Mouse (Mus musculus) macrophage (primary cell): ENCODE measurements around the gene Cd244a. TPM values are rescaled to one million over a fixed set of nuclear protein-coding genes. Genes with fewer than 3 reads are reported as not detected.

Experiments
- H3K27ac ChIP-seq: fragments of 350-480 bp; formaldehyde crosslinking; 2 replicates; pipeline ENCODE4 v1.9.0; 2021
- H3K36me3 ChIP-seq: fragments of 350-480 bp; formaldehyde crosslinking; 2 replicates; pipeline ENCODE4 v1.9.0; 2021; ENCODE audit errors: inconsistent target
- H3K4me3 ChIP-seq: fragments of 350-480 bp; formaldehyde crosslinking; 2 replicates; pipeline ENCODE4 v1.9.0; 2021; ENCODE audit errors: inconsistent target
- H3K79me2 ChIP-seq: fragments of 350-480 bp; formaldehyde crosslinking; 2 replicates; pipeline ENCODE4 v1.9.0; 2021; ENCODE audit errors: inconsistent target
- whole genome bisulfite sequencing: methylation state at CpG from one replicate; pipeline ENCODE4 v1.1.7; 2026; ENCODE audit warnings: inconsistent platforms; ENCODE audit not compliant: missing documents; 5-methylcytosine and 5-hydroxymethylcytosine counted together
- polyA plus RNA-seq: library from polyadenylated mRNA; stranded (reverse); fragments of 250-400 nt; gene quantifications from 3 replicates; pipeline ENCODE4 v1.2.4, GENCODE M21; 2018; ENCODE audit warnings: inconsistent platforms
- total RNA-seq, 78 experiments: library from RNA; depleted of rRNA; stranded (reverse); fragments of 250-400 nt; gene quantifications; 1 replicate in 9 of 78; 2 replicates in 24 of 78; 3 replicates in 43 of 78; 4 replicates in 2 of 78; pipeline ENCODE4 v1.2.4; 2018; ENCODE audit warnings: inconsistent platforms in 56 of 78

Cd244a gene
- total RNA-seq (2018; cell fraction: chromatin; rRNA removed) = 10 to 100 TPM in 14 of 26 experiments, 1 to 10 TPM in 12; 3.1 to 28.0 (median 11.2) TPM
- total RNA-seq (2018; cell fraction: cytosol; rRNA removed) = 1 to 10 TPM; 1.7 to 6.0 (median 3.1) TPM
- 10 to 100 TPM in 18 of 26 experiments, 1 to 10 TPM in 8; 4.2 to 27.9 (median 11.0) TPM for total RNA-seq (2018; cell fraction: nucleus; rRNA removed)
- polyA plus RNA-seq = 2.6 to 6.3 TPM (median 2.7 TPM) in 3 replicates

GRCm38 (mm10) chr1:171558898-171559297 lies at the start of gene Cd244a:
Cd244a (plus strand) TSS chr1:171559193.
- Histone ChIP-seq H3K27ac (peak within 1 kb of the TSS; percentile 89), H3K4me3 (no peak within 1 kb of the TSS)
- 0% methylated on average over 4 of the region's 4 CpGs for WGBS

GRCm38 (mm10) chr1:171513234-171513633 lies 45.8 kb upstream of the Cd244a start:
- no peaks in the 10 kb centered on the region for H3K79me2 ChIP-seq
- no peaks in the 10 kb centered on the region for H3K36me3 ChIP-seq
- H3K27ac ChIP-seq = no peak overlapping the region
- H3K4me3 ChIP-seq = no peak overlapping the region
- WGBS = 95% methylated on average over 2 of the region's 2 CpGs

More at GRCm38 (mm10) chr1:171558898-171559297, at the start of gene Cd244a:
- Histone ChIP-seq H3K36me3 (no peaks in the 10 kb centered on the region), H3K79me2 (no peaks in the 10 kb centered on the region)

GRCm38 (mm10) chr1:171513760-171514159 lies 45.2 kb upstream of the Cd244a start:
- WGBS = 100% methylated on average over 1 of the region's 1 CpGs
- H3K79me2 ChIP-seq = no peaks in the 10 kb centered on the region
- no peak overlapping the region for H3K4me3 ChIP-seq
- H3K27ac ChIP-seq = no peak overlapping the region
- H3K36me3 ChIP-seq = no peaks in the 10 kb centered on the region

GRCm38 (mm10) chr1:171515039-171515438 lies 44.0 kb upstream of the Cd244a start:
- 43% methylated on average over 1 of the region's 1 CpGs for WGBS
- Histone ChIP-seq H3K36me3 (no peaks in the 10 kb centered on the region), H3K4me3 (no peak overlapping the region), H3K27ac (no peak overlapping the region), H3K79me2 (no peaks in the 10 kb centered on the region)

GRCm38 (mm10) chr1:171515557-171515956 lies 43.4 kb upstream of the Cd244a start:
- 98% methylated on average over 4 of the region's 4 CpGs for WGBS
- no peaks in the 10 kb centered on the region for H3K79me2 ChIP-seq
- no peak overlapping the region for H3K27ac ChIP-seq
- H3K4me3 ChIP-seq = no peak overlapping the region
- no peaks in the 10 kb centered on the region for H3K36me3 ChIP-seq

- WGBS = 97% methylated on average over 4 of the region's 4 CpGs
- no peaks in the 10 kb centered on the region for H3K79me2 ChIP-seq
These were observed 27.6 kb upstream of the Cd244a start for GRCm38 (mm10) chr1:171531367-171531766.

GRCm38 (mm10) chr1:171532830-171533229 lies 26.2 kb upstream of the Cd244a start:
- WGBS = 68% methylated on average over 2 of the region's 2 CpGs
- no peaks in the 10 kb centered on the region for H3K36me3 ChIP-seq
- no peak overlapping the region for H3K27ac ChIP-seq
- no peaks in the 10 kb centered on the region for H3K79me2 ChIP-seq
- no peak overlapping the region for H3K4me3 ChIP-seq

More at GRCm38 (mm10) chr1:171531367-171531766, 27.6 kb upstream of the Cd244a start:
- H3K36me3 ChIP-seq = no peaks in the 10 kb centered on the region
- no peak overlapping the region for H3K27ac ChIP-seq
- no peak overlapping the region for H3K4me3 ChIP-seq

GRCm38 (mm10) chr1:171534557-171534956 lies 24.4 kb upstream of the Cd244a start:
- H3K36me3 ChIP-seq = no peaks in the 10 kb centered on the region
- no peak overlapping the region for H3K27ac ChIP-seq
- no peak overlapping the region for H3K4me3 ChIP-seq
- H3K79me2 ChIP-seq = no peaks in the 10 kb centered on the region

- no peaks in the 10 kb centered on the region for H3K36me3 ChIP-seq
- no peak within 1 kb of the TSS for H3K4me3 ChIP-seq
- H3K27ac ChIP-seq = no peak within 1 kb of the TSS
- 75% methylated on average over 1 of the region's 1 CpGs for WGBS
- H3K79me2 ChIP-seq = no peaks in the 10 kb centered on the region
These were observed 23.8 kb upstream of the Cd244a start, which contains the start of gene Itln1 for GRCm38 (mm10) chr1:171535194-171535593. Itln1 (minus strand) TSS chr1:171535294.

GRCm38 (mm10) chr1:171540694-171541093 lies 18.3 kb upstream of the Cd244a start:
- Histone ChIP-seq H3K4me3 (no peak overlapping the region), H3K27ac (no peak overlapping the region), H3K79me2 (no peaks in the 10 kb centered on the region), H3K36me3 (no peaks in the 10 kb centered on the region)
- WGBS = 85% methylated on average over 1 of the region's 1 CpGs

GRCm38 (mm10) chr1:171551326-171551725 lies 7.7 kb upstream of the Cd244a start:
- Histone ChIP-seq H3K36me3 (no peaks in the 10 kb centered on the region), H3K79me2 (no peaks in the 10 kb centered on the region), H3K27ac (no peak overlapping the region), H3K4me3 (no peak overlapping the region)
- 22% methylated on average over 7 of the region's 7 CpGs for WGBS

- Histone ChIP-seq H3K27ac (no peak overlapping the region), H3K36me3 (no peaks in the 10 kb centered on the region), H3K79me2 (no peaks in the 10 kb centered on the region), H3K4me3 (no peak overlapping the region)
- WGBS = 95% methylated on average over 2 of the region's 2 CpGs
These were observed 6.8 kb upstream of the Cd244a start for GRCm38 (mm10) chr1:171552230-171552629.

- Histone ChIP-seq H3K27ac (no peak overlapping the region), H3K4me3 (no peak overlapping the region), H3K36me3 (no peaks in the 10 kb centered on the region), H3K79me2 (no peaks in the 10 kb centered on the region)
- 54% methylated on average over 11 of the region's 11 CpGs for WGBS
These were observed 5.3 kb upstream of the Cd244a start for GRCm38 (mm10) chr1:171553359-171554341.

- WGBS = 69% methylated on average over 2 of the region's 2 CpGs
- H3K27ac ChIP-seq = no peak overlapping the region
- H3K79me2 ChIP-seq = no peaks in the 10 kb centered on the region
- H3K36me3 ChIP-seq = no peaks in the 10 kb centered on the region
- no peak overlapping the region for H3K4me3 ChIP-seq
These were observed 2.6 kb upstream of the Cd244a start for GRCm38 (mm10) chr1:171556366-171556765.

- Histone ChIP-seq H3K4me3 (no peak overlapping the region), H3K36me3 (no peaks in the 10 kb centered on the region), H3K79me2 (no peaks in the 10 kb centered on the region), H3K27ac (peak overlapping the region; percentile 89)
- WGBS = 42% methylated on average over 6 of the region's 6 CpGs
These were observed 586 bp upstream of the Cd244a start for GRCm38 (mm10) chr1:171558407-171558806.
